Mouse (Mus musculus): ENCODE measurements around the gene Gskip.

Gskip gene

GRCm38 (mm10) chr12:105722657-105723056 lies 38.0 kb downstream of the Gskip start:
- DNase-seq, result peak; percentile 13 to 35

DNA sequence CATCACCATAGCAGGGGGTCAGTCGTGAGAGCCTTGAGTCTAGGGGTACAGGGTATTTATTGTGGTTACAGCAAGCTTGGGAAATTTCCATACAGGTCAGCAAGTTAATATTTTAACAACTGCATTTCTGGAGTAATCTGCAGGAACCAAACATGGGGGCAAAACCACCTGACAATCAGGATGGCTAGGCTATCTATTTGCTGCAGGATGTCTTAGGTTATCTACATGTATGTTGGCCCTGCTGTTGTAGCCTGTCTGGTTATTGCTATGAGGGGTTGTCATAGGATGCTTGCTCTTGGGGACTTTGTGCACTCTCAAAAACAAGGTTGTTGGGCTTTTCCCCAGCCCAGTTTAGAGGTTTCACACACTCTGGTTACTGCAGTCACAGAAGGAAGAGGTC lies 40.0 kb downstream of the Gskip start:
- no peak for DNase-seq

- no peak for DNase-seq
These were observed 41.1 kb downstream of the Gskip start for GRCm38 (mm10) chr12:105725736-105726135.

- no peak for DNase-seq
These were observed 42.6 kb downstream of the Gskip start for GRCm38 (mm10) chr12:105727268-105727667.

GRCm38 (mm10) chr12:105727964-105728363 lies 43.3 kb downstream of the Gskip start:
- DNase-seq, result peak; percentile 19 to 42

DNA sequence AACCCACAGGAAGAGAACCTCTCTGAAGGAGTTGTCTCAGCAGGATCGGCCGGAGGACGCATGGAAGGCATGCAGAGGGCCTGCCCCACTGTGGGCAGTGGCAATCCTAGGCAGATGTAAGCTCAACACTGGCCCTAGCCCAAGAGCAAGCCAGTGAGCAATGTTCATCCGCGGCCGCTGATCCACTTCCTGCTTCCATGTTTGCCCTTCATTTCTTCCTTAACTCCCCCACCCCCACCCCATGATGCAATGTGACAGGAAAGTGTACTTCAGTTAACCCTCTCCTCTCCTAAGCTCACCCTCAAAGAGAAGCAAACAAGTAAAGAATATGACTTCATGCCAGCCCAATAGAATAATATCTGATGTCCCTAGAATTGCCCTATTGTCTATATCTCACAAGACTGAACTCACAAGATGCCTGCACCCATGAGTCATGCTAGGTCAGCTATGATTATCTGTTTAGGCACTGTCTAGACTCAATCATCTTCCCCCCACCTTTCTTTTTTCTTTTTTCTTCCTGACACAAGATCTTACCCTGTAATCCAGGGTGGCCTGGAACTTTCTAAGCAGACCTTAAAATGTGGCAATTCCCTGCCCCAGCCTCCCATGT lies 46.3 kb downstream of the Gskip start:
- DNase-seq, result no peak

DNA sequence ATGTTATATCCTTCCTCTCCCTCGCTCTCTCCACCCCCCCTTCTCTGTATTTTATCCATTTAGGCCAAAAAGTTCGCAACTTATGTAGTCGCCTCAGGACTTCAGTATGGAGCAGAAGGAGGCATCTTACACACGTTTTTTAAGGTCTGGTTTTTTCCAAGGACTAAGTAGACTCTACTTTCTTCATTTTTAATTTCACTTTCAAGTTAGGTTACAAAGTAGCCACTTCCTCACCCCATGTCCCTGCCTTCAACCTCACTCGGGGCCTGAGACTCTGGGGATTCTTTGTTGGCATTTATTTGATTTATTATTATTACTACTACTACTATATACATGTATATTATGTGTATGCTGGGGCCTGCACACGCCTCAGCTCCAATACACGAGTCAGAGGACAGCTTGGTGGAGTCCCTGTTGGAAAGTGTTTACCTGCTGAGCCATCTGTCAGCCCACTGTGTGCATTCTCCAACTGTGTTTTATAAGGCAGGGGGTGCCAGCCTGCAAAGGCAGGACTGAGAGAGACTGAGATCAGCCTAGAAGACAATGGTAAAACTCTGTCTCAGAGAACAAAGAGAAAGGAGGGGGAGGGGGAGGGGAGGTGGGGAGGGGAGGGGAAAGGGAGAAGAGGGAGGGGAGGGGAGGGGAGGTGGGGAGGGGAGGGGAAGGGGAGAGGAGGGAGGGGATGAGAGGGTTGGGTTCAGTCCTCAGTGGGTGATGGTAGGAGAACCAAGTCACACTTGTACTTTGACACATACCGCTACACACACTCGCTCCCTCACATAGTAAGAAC lies 48.9 kb downstream of the Gskip start:
- no peak for DNase-seq

DNA sequence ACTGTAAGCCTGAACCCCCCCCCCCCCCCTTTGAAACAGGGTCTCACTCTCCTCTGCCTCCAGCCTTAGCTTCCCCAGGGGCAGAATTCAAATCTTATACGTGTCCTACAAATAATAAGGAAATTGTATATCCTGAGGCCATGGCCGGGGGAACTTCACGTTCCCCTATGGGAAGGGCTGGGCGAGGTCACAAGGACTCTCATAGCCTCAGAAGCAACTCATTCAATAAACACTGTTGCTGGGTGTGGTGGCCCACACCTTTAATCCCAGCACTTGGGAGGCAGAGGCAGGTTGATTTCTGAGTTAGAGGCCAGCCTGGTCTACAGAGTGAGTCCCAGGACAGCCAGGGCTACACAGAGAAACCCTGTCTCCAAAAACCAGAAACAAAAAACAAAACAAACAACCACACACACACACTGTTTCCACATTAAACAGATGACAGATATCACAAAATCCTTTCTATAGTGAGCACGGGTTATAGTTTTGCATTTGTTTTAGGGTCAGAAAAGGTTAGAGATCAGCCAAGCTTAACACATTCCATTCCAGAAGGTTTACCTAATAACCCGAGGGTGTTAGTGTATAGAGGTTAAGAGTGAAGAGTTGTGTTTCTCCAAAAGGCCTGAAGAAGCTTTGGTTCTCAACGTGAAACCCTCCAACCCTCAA lies 50.7 kb downstream of the Gskip start:
- no peak for DNase-seq

DNA sequence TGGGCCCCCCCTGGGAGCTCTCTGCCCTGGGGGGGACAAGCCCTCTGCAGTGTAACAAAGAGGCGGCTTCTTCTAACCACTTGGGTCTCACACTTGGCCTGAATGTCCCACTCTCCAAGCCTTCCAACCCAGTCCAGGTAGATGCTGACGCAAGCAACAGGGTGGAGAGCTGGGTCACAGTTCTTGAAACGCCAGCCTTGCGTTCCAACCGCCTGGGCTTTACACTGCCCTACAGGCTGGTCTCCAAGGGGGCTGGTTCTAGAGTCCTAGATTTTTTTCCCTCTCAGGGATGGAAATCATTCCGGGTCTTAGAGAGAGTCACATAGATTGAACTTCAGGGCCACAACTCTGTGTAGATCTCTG lies 51.2 kb downstream of the Gskip start:
- no peak for DNase-seq

GRCm38 (mm10) chr12:105738316-105739096 lies 53.9 kb downstream of the Gskip start:
- no peak for DNase-seq

DNA sequence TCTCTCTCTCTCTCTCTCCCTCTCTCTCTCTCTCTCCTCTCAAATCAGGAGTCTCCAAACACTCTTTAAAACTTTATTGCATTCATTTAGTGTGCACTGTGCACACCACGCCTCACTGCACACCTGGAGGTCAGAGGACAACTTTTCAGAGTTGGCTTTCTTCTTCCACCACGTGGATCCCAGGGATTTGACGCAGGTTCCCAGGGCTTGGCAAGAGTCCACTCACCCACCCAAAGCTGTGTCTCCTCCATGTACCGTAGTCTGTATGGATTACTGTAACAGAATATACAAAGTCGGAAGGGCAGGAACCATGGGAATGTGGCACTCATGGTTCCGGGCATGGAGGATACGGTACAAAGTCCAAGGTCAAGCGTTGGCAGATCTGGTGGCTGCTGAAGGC lies 55.0 kb downstream of the Gskip start:
- DNase-seq, result no peak

- DNase-seq, result no peak
These were observed 63.5 kb downstream of the Gskip start for GRCm38 (mm10) chr12:105748114-105748513.

Measured in cerebellum, adult 18-20 months (tissue).